Mouse (Mus musculus) ES-E14 (cell line): ENCODE results near the gene Cep95. TPM values are rescaled to one million over a fixed set of nuclear protein-coding genes. Genes with fewer than 3 reads are reported as not detected.
"Not testable (repeated sequence)": the region's sequence is repeated elsewhere in the genome, so short reads cannot be mapped to it uniquely, and the experiment has no call there.

Source experiments
- DNase-seq: peaks from one replicate; pipeline ENCODE4 v3.0.0-alpha.2; 2013; ENCODE audit warnings: low read depth, low spot score
- H3K27ac ChIP-seq: 2 replicates; pipeline ENCODE4 v1.5.1; 2012; ENCODE audit warnings: low read depth, mild to moderate bottlenecking, low read length, moderate library complexity, mixed read lengths; ENCODE audit not compliant: poor library complexity, insufficient read depth, severe bottlenecking
- H3K36me3 ChIP-seq: 2 replicates; pipeline ENCODE4 v1.6.1; 2012; ENCODE audit warnings: mild to moderate bottlenecking, low read length, moderate library complexity, mixed read lengths; ENCODE audit not compliant: control insufficient read depth, poor library complexity, insufficient read depth, severe bottlenecking
- H3K4me1 ChIP-seq, 2 experiments: fragments of 150-350 bp in 1 of 2; sonication (generic) in 1 of 2; 2 replicates each; pipeline ENCODE4 v1.6.1; 2012; ENCODE audit warnings: low read length in 2 of 2, mild to moderate bottlenecking in 1 of 2, mixed read lengths in 1 of 2; ENCODE audit not compliant: control insufficient read depth in 2 of 2, insufficient read depth in 2 of 2, poor library complexity in 1 of 2
- H3K4me3 ChIP-seq, 2 experiments: fragments of 150-350 bp in 1 of 2; sonication (generic) in 1 of 2; 2 replicates each; pipeline ENCODE4 v1.5.1; 2012; ENCODE audit warnings: low read length in 2 of 2, low read depth in 1 of 2, mild to moderate bottlenecking in 1 of 2, mixed read lengths in 1 of 2; ENCODE audit not compliant: insufficient read depth in 1 of 2, poor library complexity in 1 of 2, severe bottlenecking in 1 of 2
- H3K9ac ChIP-seq: 2 replicates; pipeline ENCODE4 v1.6.1; 2012; ENCODE audit warnings: low read depth, mild to moderate bottlenecking, low read length, mixed read lengths; ENCODE audit not compliant: poor library complexity, insufficient read depth, severe bottlenecking
- H3K9me3 ChIP-seq: fragments of 150-350 bp; sonication (generic); 2 replicates; pipeline ENCODE4 v1.6.1; 2012; ENCODE audit warnings: low read depth, mild to moderate bottlenecking, low read length; ENCODE audit not compliant: control insufficient read depth, insufficient read depth
- CHD2 ChIP-seq: IDR thresholded peaks from 2 replicates; pipeline ENCODE4 v1.6.1; 2014; ENCODE audit warnings: mild to moderate bottlenecking, low read depth, low read length, inconsistent platforms
- HCFC1 ChIP-seq: IDR thresholded peaks from 2 replicates; pipeline ENCODE4 v1.6.1; 2012; ENCODE audit warnings: low read length, inconsistent platforms, borderline replicate concordance; ENCODE audit not compliant: insufficient read depth
- MAFK ChIP-seq: IDR thresholded peaks from 2 replicates; pipeline ENCODE4 v1.6.1; 2014; ENCODE audit warnings: mild to moderate bottlenecking, low read depth, low read length, inconsistent platforms; ENCODE audit not compliant: insufficient read depth
- ZC3H11A ChIP-seq: IDR thresholded peaks from 2 replicates; pipeline ENCODE4 v1.6.1; 2012; ENCODE audit warnings: low read depth, mild to moderate bottlenecking, inconsistent platforms, low read length, borderline replicate concordance
- ZNF384 ChIP-seq: IDR thresholded peaks from 2 replicates; pipeline ENCODE4 v1.6.1; 2012; ENCODE audit warnings: low read depth, low read length, inconsistent platforms
- in situ Hi-C, 2 experiments: fragments of 600-800 bp; cut with MboI; formaldehyde crosslinking; loops; one replicate each; pipeline ENCODE4 v1.15.1; 2025; ENCODE audit warnings: low sequenced_read_pairs in 2 of 2, inconsistent platforms in 1 of 2; ENCODE audit not compliant: unreplicated experiment in 2 of 2
- total RNA-seq: library from RNA; depleted of rRNA; stranded (reverse); fragments of 300-350 nt; gene quantifications from 2 replicates; pipeline ENCODE4 v1.2.3, GENCODE M21; 2012; rRNA removed

The Cep95 gene
- total RNA-seq: 14.1 and 15.4 TPM in 2 replicates

GRCm38 (mm10) chr11:106788775-106789459 is at the start of gene Cep95, which contains the start of gene Ddx5:
Gene Cep95 (plus strand): TSS chr11:106789252.
Gene Ddx5 (minus strand): TSS chr11:106789185.
- peak; percentile 99 for DNase-seq
- in situ Hi-C loops: no loop called here
- peak within 1 kb of the TSS; percentile 99 for H3K27ac ChIP-seq
- TF ChIP-seq HCFC1: peak; percentile 70; the same call in 1 of the 2 replicates
- TF ChIP-seq MAFK: peak; percentile 68
- TF ChIP-seq ZNF384: no peak
- no peak for TF ChIP-seq ZC3H11A
- peaks cover 0 to 2% of the 10 kb centered on the region in 2 experiments; a peak in 1 of 4 replicates for H3K4me1 ChIP-seq
- H3K36me3 ChIP-seq: peaks cover 24% of the 10 kb centered on the region
- peak within 1 kb of the TSS; percentile 97 for H3K9ac ChIP-seq
- no peaks in the 10 kb centered on the region for H3K9me3 ChIP-seq
- H3K4me3 ChIP-seq: peak within 1 kb of the TSS; percentile 89 to 96

DNA sequence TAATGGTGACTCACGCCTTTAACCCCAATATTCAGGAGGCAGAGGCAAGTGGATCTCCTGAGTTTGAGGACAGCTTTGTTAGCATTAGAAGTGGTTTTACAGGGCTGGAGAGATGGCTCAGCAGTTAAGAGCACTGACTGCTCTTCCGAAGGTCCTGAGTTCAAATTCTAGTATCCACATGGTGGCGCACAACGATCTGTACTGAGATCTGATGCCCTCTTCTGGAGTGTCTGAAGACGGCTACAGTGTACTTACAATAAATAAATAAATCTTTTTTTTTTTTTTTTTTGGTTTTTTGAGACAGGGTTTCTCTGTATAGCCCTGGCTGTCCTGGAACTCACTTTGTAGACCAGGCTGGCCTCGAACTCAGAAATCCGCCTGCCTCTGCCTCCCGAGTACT is 48.3 kb upstream of the Cep95 start:
- H3K9ac ChIP-seq, H3K9me3 ChIP-seq, H3K27ac ChIP-seq, H3K4me1 ChIP-seq, H3K4me3 ChIP-seq, DNase-seq, H3K36me3 ChIP-seq: not testable (repeated sequence)
- in situ Hi-C loops: loop anchor here (5.0 to 25.0 kb wide), 4 partner anchors 93 to 326 kb away; no protein-coding TSS in a partner anchor

DNA sequence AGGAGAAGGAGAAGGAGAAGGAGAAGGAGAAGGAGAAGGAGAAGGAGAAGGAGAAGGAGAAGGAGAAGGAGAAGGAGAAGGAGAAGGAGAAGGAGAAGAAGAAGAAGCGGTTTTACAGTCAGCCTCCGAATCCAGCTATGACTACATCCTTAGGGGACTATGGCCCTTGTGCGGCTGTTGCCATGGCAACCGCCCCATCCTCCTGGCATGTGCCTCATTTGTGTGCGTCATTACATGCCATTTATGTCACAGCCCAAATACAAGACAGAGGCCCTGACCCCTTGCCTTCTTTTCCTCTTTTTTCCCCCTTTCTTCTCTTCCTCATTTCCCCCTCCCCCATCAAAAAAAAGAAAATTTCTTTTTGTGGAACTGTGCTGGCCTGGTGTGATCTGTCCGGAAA is 47.8 kb upstream of the Cep95 start:
- no peak overlapping the region for H3K4me3 ChIP-seq
- no peak for TF ChIP-seq MAFK
- TF ChIP-seq ZNF384: no peak
- TF ChIP-seq ZC3H11A: no peak
- no peak for TF ChIP-seq HCFC1
- TF ChIP-seq CHD2: no peak
- no peak overlapping the region for H3K9ac ChIP-seq
- no peaks in the 10 kb centered on the region for H3K36me3 ChIP-seq
- H3K27ac ChIP-seq: no peak overlapping the region
- H3K4me1 ChIP-seq: peaks cover 3 to 4% of the 10 kb centered on the region in 2 experiments; a peak in 2 of 4 replicates
- in situ Hi-C loops: loop anchor here (5.0 to 25.0 kb wide), 4 partner anchors 94 to 326 kb away; no protein-coding TSS in a partner anchor
- no peaks in the 10 kb centered on the region for H3K9me3 ChIP-seq
- no peak for DNase-seq

DNA sequence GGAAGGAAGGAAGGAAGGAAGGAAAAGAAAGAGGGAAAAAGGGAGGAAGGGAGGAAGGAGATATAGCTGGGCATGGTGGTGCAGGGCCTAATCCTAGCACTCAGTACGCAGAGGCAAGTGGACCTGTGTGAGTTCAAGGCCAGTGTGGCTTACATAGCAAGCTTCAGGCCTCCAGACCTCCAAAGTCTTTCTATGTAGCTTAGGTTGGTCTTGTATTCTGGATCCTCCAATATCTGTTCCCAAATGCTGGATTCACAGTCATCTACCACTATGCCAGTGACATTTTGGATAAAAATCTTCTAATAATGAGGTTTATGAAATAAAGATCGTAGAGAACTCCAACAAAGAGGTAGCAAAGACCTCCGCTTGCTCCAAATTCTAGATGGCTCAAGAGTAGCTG is 47.2 kb upstream of the Cep95 start:
- Histone ChIP-seq H3K4me3 (no peak overlapping the region), H3K27ac (no peak overlapping the region), H3K36me3 (no peaks in the 10 kb centered on the region), H3K9ac (no peak overlapping the region), H3K4me1 (peaks cover 3% of the 10 kb centered on the region in 2 experiments; a peak in 2 of 4 replicates), H3K9me3 (no peaks in the 10 kb centered on the region)
- in situ Hi-C loops: loop anchor here (5.0 to 25.0 kb wide), 4 partner anchors 95 to 327 kb away; no protein-coding TSS in a partner anchor
- no peak for DNase-seq
- TF ChIP-seq CHD2 (no peak), MAFK (no peak), HCFC1 (no peak), ZNF384 (no peak), ZC3H11A (no peak)
